Mouse (Mus musculus): ENCODE results near the gene Gm49383.
"Not testable (repeated sequence)": the region's sequence is repeated elsewhere in the genome, so short reads cannot be mapped to it uniquely, and the experiment has no call there.

Gm49383 gene

GRCm38 (mm10) chr12:69163586-69163985 is 33.3 kb downstream of the Gm49383 start:
- DNase-seq (ENCODE audit: low spot score), result not testable (repeated sequence)

GRCm38 (mm10) chr12:69160677-69161076 is 36.2 kb downstream of the Gm49383 start:
- not testable (repeated sequence) for DNase-seq (ENCODE audit: low spot score)

DNA sequence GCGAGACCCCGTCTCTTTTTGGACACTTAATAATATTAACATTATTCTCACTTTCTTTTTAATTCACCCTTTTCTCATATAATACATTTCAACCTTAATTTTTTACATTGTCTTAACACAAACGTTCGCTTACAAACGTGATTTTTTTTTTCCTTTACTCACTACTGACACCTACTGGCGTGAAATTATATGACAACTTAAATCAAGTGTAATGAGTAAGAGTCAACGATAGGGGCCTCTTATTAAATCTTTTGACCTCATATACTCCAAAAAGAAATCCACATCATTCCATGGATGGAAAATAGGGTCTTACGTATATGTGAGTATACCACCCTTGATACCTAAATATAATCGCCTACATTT is 37.3 kb downstream of the Gm49383 start:
- DNase-seq (ENCODE audit: low spot score), result peak; percentile 78

DNA sequence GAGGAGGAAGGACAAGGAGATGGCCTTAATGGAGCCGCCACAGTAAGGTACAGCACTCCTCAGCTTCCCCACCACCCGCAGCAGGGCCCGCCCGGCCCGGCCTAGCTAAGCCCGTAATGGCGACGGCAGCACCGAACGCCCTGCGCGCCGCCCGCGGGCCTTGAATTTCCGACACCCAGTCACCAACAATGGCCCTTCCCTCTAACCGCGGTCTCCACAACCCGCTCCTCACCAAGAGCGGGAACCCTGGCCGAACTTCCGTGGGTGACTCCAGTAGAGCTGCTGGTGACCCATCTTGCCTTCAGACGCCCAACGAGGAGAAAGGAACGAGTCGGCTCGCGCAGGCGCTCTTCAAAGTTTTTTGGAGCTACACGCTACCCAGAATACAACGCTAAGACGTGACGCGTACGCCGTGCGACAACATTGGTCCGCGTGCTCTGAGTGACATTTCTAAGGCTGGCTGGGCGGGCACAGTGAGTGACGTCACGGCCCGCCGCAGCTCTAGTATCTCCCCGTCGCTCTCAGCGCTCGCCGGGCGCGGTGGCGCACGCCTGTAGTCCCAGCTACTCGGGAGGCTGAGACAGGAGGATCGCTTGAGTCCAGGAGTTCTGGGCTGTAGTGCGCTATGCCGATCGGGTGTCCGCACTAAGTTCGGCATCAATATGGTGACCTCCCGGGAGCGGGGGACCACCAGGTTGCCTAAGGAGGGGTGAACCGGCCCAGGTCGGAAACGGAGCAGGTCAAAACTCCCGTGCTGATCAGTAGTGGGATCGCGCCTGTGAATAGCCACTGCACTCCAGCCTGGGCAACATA is 37.9 kb downstream of the Gm49383 start, which contains the start of gene Rps29:
TSS of gene Rps29 (minus strand) at position 422 of the 813 bp plus-strand sequence.
- DNase-seq (ENCODE audit: low spot score), result peak; percentile 100

DNA sequence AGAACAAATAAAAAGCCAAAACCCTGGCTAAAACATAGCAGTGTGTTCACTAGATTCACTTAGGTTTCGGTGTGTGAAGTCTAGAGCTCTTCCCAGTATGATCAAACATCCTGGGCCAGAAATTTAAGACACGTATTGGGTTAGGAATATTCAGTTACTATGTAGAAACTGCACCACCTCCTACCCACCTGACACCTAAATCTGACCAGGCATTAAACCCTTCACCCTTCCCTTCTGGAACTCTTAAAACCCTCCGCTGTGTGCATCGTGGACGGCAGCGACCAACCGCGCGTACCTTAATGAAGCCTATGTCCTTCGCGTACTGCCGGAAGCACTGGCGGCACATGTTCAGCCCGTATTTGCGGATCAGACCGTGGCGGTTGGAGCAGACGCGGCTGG is 38.5 kb downstream of the Gm49383 start:
- peak; percentile 43 for DNase-seq (ENCODE audit: low spot score)

GRCm38 (mm10) chr12:69157107-69157506 is 39.8 kb downstream of the Gm49383 start:
- DNase-seq (ENCODE audit: low spot score), result no peak

- DNase-seq (ENCODE audit: low spot score), result no peak
These were observed 40.5 kb downstream of the Gm49383 start for GRCm38 (mm10) chr12:69156436-69156835.

DNA sequence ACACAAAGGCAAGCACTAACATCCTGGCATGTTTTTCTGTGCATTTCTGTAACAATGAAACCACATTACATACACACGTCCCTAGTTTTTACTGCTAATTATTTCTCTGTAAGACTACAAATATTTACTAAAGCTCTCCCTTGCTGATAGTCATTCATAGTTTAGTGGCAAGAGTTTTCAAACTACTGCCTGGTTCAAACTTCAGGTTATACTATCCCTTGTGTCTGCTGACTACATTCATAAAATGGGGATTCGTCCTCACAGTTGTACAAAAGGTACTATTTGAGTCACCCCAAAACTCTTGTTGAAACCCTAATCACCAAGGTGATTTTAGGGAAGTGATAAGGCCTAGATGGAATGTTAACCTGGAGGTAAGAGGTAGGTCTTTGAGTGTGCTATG is 41.0 kb downstream of the Gm49383 start:
- DNase-seq (ENCODE audit: low spot score), result no peak

DNA sequence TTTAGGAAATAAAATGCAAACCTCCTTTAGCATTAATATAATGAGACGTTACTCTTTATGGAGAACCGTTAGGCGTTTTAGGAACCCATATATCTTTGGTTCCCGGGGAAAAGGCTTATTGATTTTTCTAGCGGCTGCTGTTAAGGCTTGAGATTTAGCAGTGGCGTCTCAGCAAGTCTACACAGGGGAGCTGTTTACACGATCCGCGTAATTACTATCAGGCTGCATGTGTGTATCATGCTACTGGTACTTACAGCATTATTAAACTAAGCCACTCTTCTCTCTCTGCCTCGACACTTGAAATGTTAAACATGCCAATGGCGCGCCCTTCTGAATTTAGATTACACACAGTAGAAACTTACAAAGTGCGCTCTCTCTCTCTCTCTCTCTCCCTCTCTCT is 46.9 kb downstream of the Gm49383 start:
- DNase-seq (ENCODE audit: low spot score), result no peak

DNA sequence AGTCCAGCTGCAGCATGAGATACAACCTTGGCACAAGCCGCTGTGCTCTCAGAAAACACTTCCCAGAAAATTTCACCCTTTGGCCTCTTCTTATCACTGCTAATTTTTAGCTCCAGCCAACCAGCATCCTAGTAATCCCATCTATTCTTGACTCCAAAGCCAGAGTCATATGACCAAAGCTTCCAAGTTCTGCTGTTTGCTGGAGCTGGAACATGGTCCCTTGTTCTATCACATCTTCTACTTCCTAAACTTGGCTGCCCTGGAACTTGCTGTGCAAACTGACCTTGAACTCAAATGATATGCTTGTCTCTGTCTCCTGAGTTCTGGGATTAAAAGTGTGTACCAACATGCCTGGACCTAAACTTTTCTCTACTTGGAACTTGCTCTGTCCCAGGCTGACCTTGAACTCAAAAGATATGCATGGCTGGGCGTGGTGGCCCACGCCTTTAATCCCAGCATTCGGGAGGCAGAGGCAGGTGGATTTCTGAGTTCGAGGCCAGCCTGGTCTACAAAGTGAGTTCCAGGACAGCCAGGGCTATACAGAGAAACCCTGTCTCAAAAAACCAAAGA is 49.7 kb downstream of the Gm49383 start:
- DNase-seq (ENCODE audit: low spot score), result no peak

DNA sequence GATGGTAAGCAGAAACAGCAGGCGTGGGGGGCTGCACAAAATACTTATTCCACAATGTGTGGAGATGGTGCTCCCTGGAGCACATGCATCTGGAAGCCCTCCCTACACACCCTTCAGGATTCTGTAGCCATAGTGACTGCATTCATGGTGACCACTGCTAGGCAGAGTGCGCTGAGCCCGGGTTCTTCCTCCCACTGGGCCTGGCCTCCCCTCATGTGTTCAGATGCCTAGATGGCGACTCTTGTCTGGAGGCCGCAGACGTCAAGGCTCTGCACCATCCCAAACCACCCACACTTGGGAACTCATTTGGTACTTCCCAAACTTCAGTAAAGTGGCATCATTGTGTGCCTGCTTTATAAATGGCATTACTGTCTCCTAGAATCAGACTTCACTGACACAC is 53.4 kb downstream of the Gm49383 start:
- no peak for DNase-seq (ENCODE audit: low spot score)

GRCm38 (mm10) chr12:69139841-69140240 is 57.1 kb downstream of the Gm49383 start:
- no peak for DNase-seq (ENCODE audit: low spot score)

DNA sequence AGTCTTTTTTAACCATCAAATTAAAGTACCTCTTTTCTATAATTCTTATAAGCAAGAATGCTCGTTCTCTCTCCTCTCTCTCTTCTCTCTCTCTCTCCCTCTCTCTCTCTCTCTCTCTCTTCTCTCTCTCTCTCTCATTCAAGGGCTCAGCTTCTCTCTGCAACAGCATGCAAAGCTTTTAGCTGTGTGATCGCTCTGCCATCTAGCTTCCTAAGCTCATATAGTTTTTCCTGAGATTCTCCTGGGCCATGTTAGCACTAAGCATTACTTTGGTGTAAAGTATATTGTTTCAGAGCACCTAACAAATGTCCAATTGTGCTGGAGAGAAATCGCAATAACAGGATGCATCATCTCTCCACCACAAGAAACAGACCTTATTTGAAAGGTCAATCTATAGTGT is 57.7 kb downstream of the Gm49383 start:
- no peak for DNase-seq (ENCODE audit: low spot score)

Data from retina, embryonic 14.5 days (tissue).